Mouse (Mus musculus): ENCODE data around the gene Stk24. TPM values are rescaled to one million over a fixed set of nuclear protein-coding genes. Genes with fewer than 3 reads are reported as not detected.

Gene Stk24
- total and polyA plus RNA-seq, 3 experiments, result 21.4 to 75.6 (median 70.2) TPM

- no peak for TF ChIP-seq EP300 (IDR thresholded peaks at IDR 0.05; ENCODE audit: insufficient read depth, low read depth, low read length)
- Histone ChIP-seq H3K36me3 (ENCODE audit: control insufficient read depth, insufficient read depth, low read length) (no peaks in the 10 kb centered on the region), H3K27me3 (ENCODE audit: control insufficient read depth, insufficient read depth, low read length) (no peaks in the 10 kb centered on the region), H3K79me2 (replicated peaks; ENCODE audit: control insufficient read depth, insufficient read depth, low read length) (no peaks in the 10 kb centered on the region), H3K4me1 (ENCODE audit: control insufficient read depth, insufficient read depth, low read length) (no peaks in the 10 kb centered on the region), H3K4me3 (no peak overlapping the region), H3K27ac (no peak overlapping the region), H3K9ac (ENCODE audit: low read depth, low read length) (no peak overlapping the region)
- intact Hi-C loops (cut with DNase I), result no loop called here
- DNase-seq, result no peak
- 81% methylated on average over 3 of the region's 3 CpGs for WGBS
Measured at GRCm38 (mm10) chr14:121408944-121409343, 29.1 kb upstream of the Stk24 start.

- Histone ChIP-seq H3K79me2 (replicated peaks; ENCODE audit: control insufficient read depth, insufficient read depth, low read length) (no peaks in the 10 kb centered on the region), H3K4me1 (ENCODE audit: control insufficient read depth, insufficient read depth, low read length) (no peaks in the 10 kb centered on the region), H3K27ac (no peak overlapping the region), H3K36me3 (ENCODE audit: control insufficient read depth, insufficient read depth, low read length) (no peaks in the 10 kb centered on the region), H3K4me3 (no peak overlapping the region), H3K27me3 (ENCODE audit: control insufficient read depth, insufficient read depth, low read length) (no peaks in the 10 kb centered on the region), H3K9ac (ENCODE audit: low read depth, low read length) (no peak overlapping the region)
- 89% methylated on average over 7 of the region's 7 CpGs for WGBS
- no peak for DNase-seq
- intact Hi-C loops (cut with DNase I), result no loop called here
- no peak for TF ChIP-seq EP300 (IDR thresholded peaks at IDR 0.05; ENCODE audit: insufficient read depth, low read depth, low read length)
- TF ChIP-seq CTCF (IDR thresholded peaks at IDR 0.05), result no peak
- no peak for TF ChIP-seq POLR2A (IDR thresholded peaks at IDR 0.05; ENCODE audit: insufficient read depth, low read depth, low read length)
Measured at GRCm38 (mm10) chr14:121406943-121407342, 27.1 kb upstream of the Stk24 start.

GRCm38 (mm10) chr14:121405546-121405945, 25.7 kb upstream of the Stk24 start:
- 52% methylated on average over 15 of the region's 15 CpGs for whole genome bisulfite sequencing
- H3K27me3 ChIP-seq (ENCODE audit: control insufficient read depth, insufficient read depth, low read length), result no peaks in the 10 kb centered on the region
- H3K79me2 ChIP-seq (replicated peaks; ENCODE audit: control insufficient read depth, insufficient read depth, low read length), result no peaks in the 10 kb centered on the region
- H3K4me3 ChIP-seq, result no peak overlapping the region
- intact Hi-C loops (cut with DNase I), result no loop called here
- H3K36me3 ChIP-seq (ENCODE audit: control insufficient read depth, insufficient read depth, low read length), result no peaks in the 10 kb centered on the region
- TF ChIP-seq EP300 (IDR thresholded peaks at IDR 0.05; ENCODE audit: insufficient read depth, low read depth, low read length) (no peak), CTCF (IDR thresholded peaks at IDR 0.05) (no peak), POLR2A (IDR thresholded peaks at IDR 0.05; ENCODE audit: insufficient read depth, low read depth, low read length) (no peak)
- no peak overlapping the region for H3K27ac ChIP-seq
- no peak overlapping the region for H3K9ac ChIP-seq (ENCODE audit: low read depth, low read length)
- no peak for DNase-seq
- no peaks in the 10 kb centered on the region for H3K4me1 ChIP-seq (ENCODE audit: control insufficient read depth, insufficient read depth, low read length)

- TF ChIP-seq EP300 (IDR thresholded peaks at IDR 0.05; ENCODE audit: insufficient read depth, low read depth, low read length) (no peak), POLR2A (IDR thresholded peaks at IDR 0.05; ENCODE audit: insufficient read depth, low read depth, low read length) (no peak), CTCF (IDR thresholded peaks at IDR 0.05) (no peak)
- Histone ChIP-seq H3K27me3 (ENCODE audit: control insufficient read depth, insufficient read depth, low read length) (no peaks in the 10 kb centered on the region), H3K27ac (no peak overlapping the region), H3K79me2 (replicated peaks; ENCODE audit: control insufficient read depth, insufficient read depth, low read length) (no peaks in the 10 kb centered on the region), H3K4me3 (no peak overlapping the region), H3K36me3 (ENCODE audit: control insufficient read depth, insufficient read depth, low read length) (no peaks in the 10 kb centered on the region), H3K4me1 (ENCODE audit: control insufficient read depth, insufficient read depth, low read length) (no peaks in the 10 kb centered on the region), H3K9ac (ENCODE audit: low read depth, low read length) (no peak overlapping the region)
- no peak for DNase-seq
- WGBS, result 52% methylated on average over 13 of the region's 13 CpGs
- intact Hi-C loops (cut with DNase I), result no loop called here
Measured at GRCm38 (mm10) chr14:121405120-121405519, 25.3 kb upstream of the Stk24 start.

GRCm38 (mm10) chr14:121399676-121400075, 19.9 kb upstream of the Stk24 start:
- Histone ChIP-seq H3K79me2 (replicated peaks; ENCODE audit: control insufficient read depth, insufficient read depth, low read length) (no peaks in the 10 kb centered on the region), H3K27ac (no peak overlapping the region), H3K36me3 (ENCODE audit: control insufficient read depth, insufficient read depth, low read length) (no peaks in the 10 kb centered on the region), H3K27me3 (ENCODE audit: control insufficient read depth, insufficient read depth, low read length) (no peaks in the 10 kb centered on the region), H3K9ac (ENCODE audit: low read depth, low read length) (no peak overlapping the region), H3K4me3 (no peak overlapping the region), H3K4me1 (ENCODE audit: control insufficient read depth, insufficient read depth, low read length) (no peaks in the 10 kb centered on the region)
- no peak for DNase-seq
- WGBS, result 86% methylated on average over 6 of the region's 6 CpGs
- TF ChIP-seq EP300 (IDR thresholded peaks at IDR 0.05; ENCODE audit: insufficient read depth, low read depth, low read length) (no peak), POLR2A (IDR thresholded peaks at IDR 0.05; ENCODE audit: insufficient read depth, low read depth, low read length) (no peak), CTCF (IDR thresholded peaks at IDR 0.05) (no peak)
- intact Hi-C loops (cut with DNase I), result no loop called here

- no peak for DNase-seq
- Histone ChIP-seq H3K27ac (no peak overlapping the region), H3K27me3 (ENCODE audit: control insufficient read depth, insufficient read depth, low read length) (no peaks in the 10 kb centered on the region), H3K9ac (ENCODE audit: low read depth, low read length) (no peak overlapping the region), H3K4me3 (no peak overlapping the region), H3K36me3 (ENCODE audit: control insufficient read depth, insufficient read depth, low read length) (no peaks in the 10 kb centered on the region), H3K79me2 (replicated peaks; ENCODE audit: control insufficient read depth, insufficient read depth, low read length) (no peaks in the 10 kb centered on the region), H3K4me1 (ENCODE audit: control insufficient read depth, insufficient read depth, low read length) (no peaks in the 10 kb centered on the region)
- intact Hi-C loops (cut with DNase I), result no loop called here
- 66% methylated on average over 1 of the region's 1 CpGs for WGBS
- TF ChIP-seq POLR2A (IDR thresholded peaks at IDR 0.05; ENCODE audit: insufficient read depth, low read depth, low read length), result no peak
- no peak for TF ChIP-seq CTCF (IDR thresholded peaks at IDR 0.05)
Measured at GRCm38 (mm10) chr14:121397471-121397870, 17.7 kb upstream of the Stk24 start.
